Mouse (Mus musculus) frontal cortex, postnatal 14 days (tissue): ENCODE data around the gene Rad51b.

Experiments
- DNase-seq, 2 experiments: peaks; one replicate each; pipeline ENCODE4 v3.0.0; 2022; ENCODE audit warnings: low spot score in 2 of 2

Rad51b gene

DNA sequence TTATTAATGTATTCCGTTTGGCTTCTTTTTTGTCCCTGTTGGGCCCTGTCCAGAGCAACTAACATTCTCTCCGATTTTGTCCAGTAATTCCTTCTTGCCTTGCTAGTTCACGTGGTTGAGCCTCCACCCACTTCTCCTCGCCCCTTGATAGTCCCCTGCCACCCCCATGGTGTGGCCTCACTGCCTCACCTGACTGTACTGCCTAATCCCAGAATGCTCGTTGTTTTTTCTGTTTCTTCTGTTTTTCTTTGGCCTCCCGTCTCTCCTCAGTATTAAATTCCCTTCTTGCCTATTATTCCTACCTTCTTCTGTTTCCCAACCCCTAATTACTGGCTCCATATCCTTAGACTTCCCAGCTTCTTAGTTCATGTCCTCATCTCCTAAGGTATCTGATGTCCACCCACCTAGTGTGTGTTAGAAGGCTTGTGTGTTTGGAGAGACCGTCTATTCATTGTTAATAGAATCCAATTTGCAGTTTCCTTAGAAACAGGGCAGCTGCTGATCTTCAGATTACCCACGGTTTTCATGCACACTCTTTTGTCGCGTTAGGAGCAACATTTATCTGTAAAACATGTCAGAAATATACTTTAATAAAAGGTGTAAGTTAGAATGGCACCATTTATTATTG, 233.3 kb downstream of the Rad51b start:
- DNase-seq: no peak

DNA sequence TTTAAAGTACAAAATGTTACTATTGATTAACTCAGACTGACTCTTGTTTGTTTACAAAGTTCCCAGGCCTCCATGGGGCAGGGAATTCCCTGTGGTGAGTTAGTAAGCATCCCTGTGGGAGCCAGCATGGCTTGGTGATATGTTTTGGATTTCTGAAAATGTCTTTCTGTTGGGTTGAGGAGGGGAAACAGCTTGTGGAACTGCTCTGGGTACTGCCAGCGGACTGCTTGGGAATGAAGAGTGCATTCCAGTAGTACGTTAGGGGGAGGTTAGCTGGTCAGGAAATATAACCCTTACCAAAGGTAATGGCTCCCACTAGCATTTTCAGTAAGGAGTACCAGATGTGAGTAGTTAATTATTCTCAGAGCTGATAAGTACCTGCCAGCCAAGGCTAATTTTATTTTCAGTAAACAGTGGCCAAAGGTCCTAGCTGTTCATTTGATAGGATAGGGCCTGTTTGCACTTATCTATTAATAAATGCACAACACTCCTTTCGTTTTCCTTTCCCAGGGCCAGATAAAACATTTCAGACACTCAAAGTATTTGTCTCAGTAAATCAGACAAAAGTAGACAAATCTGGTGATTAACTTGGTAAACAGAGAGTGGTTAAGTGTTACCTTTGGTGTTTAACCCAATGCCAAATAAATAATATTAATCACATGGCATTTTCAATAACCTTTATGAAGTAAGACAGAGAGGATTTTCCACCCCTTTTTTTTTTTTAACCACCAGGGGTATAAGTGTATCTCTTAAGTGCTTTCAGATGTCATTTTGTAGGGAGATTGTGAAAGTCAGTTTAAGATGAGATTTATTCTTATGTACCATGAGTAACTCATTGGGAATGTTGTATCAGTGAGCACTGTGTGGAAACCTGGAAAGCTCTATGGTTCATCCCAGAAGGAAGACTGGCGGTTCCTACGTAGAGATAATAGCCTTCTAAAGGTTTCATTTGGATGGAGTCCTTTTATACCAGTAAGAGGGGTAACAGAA, 235.0 kb downstream of the Rad51b start:
- DNase-seq: no peak

- DNase-seq: no peak
These were observed 237.7 kb downstream of the Rad51b start for GRCm38 (mm10) chr12:79534778-79535177.

- no peak for DNase-seq
These were observed 238.7 kb downstream of the Rad51b start for GRCm38 (mm10) chr12:79535532-79536437.

DNA sequence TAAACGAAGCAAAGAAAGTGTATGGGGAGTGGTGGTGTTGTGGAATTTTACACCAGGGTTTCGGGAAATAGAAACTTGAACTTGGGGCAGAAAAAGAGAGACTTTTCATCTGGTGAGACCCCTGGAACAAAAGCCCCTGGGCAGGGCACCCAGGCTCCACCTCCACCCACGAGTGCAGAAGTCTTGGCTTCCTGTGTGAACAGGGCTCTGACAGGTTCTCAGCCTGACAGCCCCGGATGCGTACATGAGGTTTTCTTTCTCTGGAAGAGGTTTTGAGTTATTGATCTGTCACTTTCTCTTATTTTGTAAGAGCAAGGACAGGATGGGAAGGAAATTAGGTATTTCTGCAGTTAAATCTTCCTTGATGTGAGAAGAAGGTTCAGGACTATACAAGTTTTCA, 243.1 kb downstream of the Rad51b start:
- DNase-seq: no peak

DNA sequence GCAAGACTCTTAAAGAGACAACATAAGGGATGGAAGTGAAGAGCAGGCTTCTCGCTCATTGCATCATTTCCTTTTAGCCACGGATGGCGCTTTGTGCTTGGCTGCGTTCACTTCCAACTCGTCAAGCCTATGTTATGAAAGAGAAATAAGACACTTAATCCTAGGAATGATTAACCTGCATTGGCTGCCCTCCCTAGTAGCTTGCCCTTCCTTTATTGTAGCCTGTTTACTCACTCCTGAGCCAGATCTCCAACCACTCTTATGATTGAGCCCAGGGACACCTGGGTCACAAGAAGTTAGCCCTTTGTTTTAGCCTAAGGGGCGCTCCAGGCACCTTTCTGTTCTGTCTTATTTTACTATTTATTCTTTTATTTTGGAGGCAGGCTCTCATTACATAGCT, 244.5 kb downstream of the Rad51b start:
- no peak for DNase-seq

GRCm38 (mm10) chr12:79545063-79545462, 248.0 kb downstream of the Rad51b start:
- no peak for DNase-seq

- DNase-seq: no peak
These were observed 250.5 kb downstream of the Rad51b start for GRCm38 (mm10) chr12:79547556-79547955.

GRCm38 (mm10) chr12:79548607-79549330, 251.7 kb downstream of the Rad51b start:
- DNase-seq: no peak

DNA sequence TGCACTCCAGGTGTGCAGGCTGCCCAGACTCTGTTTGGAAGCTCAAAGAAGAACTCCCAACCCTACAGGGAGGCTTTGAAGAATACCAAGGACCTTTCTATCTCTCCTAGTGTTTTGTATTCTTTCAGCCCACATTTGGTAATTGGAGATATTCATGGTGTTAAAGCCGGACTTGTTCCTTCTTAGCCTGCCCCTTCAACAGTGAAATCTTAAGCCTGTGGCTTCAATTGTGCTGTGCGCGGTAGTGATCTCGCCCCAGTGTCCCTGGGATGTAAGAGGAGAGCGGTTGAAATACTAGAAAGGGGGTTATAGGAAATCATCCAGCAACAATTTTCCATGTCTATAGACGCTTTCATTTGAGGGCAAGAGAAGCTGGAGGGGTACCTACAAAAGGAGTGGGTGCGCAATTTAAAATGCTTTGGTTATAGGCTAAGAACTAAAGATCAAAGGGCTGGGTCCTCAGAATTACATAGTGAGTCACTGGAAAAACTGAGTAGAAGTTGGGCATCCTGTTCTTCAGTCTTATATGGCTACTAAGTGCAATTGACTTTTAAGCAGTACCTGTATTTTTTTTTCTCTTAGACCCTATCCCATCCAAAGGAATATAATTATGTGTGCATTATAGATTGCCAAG, 253.1 kb downstream of the Rad51b start:
- DNase-seq: no peak

DNA sequence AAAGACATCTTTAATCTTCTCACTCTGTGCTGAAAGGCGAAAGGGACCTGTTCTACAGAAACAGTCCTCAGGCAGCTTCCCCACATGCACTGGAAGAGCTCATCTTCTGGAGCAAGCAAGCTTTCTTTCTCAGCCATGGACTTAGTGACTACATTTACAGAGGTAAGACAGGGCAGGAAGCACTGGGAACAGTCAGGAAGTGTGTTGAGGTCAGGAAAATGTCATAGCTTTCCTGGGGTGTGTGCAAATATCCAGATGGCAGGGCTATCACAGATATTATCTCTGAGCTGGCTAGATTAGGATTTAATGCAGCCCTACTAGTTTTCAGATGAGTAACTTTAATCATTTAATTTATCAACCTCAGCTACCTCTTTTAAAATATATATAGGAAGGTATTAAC, 254.2 kb downstream of the Rad51b start:
- DNase-seq: no peak

DNA sequence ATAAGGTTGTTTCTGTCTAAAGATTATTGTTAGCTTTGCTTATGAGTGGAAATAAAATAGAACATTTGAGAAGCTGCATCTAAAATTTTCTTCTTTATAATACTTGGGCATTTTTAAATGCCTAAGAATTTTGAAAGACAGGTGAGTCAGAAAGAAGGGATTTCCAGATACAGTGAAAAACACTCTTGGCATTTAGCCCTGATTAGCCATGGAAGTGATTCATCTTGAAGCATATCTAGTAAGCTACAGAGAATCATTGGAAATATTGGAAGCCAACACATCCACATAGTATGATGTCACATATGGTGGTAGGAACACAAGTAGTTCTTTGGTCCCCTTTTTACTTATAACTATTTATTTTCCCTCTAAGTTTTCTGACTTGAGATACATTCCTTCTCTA, 256.0 kb downstream of the Rad51b start:
- DNase-seq: no peak

GRCm38 (mm10) chr12:79557904-79558303, 260.8 kb downstream of the Rad51b start:
- DNase-seq: no peak

DNA sequence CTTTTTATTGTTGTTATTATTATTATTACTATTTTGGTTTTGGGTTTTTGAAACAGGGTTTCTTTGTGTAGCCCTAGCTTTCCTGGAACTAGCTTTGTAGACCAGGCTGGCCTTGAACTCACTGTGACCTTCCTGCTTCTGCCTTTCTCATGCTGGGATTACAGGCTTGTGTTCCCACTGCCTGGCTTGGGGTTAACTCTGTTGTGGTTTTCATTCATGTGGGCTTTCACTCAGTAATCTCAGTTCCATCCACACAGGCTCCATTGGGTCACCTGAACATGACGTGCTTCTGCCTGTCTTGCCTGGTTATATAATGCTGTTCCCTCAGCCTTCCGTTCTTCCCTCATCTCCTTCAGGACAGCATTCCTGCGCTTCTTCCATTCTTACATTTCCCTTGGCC, 261.6 kb downstream of the Rad51b start:
- DNase-seq: no peak

DNA sequence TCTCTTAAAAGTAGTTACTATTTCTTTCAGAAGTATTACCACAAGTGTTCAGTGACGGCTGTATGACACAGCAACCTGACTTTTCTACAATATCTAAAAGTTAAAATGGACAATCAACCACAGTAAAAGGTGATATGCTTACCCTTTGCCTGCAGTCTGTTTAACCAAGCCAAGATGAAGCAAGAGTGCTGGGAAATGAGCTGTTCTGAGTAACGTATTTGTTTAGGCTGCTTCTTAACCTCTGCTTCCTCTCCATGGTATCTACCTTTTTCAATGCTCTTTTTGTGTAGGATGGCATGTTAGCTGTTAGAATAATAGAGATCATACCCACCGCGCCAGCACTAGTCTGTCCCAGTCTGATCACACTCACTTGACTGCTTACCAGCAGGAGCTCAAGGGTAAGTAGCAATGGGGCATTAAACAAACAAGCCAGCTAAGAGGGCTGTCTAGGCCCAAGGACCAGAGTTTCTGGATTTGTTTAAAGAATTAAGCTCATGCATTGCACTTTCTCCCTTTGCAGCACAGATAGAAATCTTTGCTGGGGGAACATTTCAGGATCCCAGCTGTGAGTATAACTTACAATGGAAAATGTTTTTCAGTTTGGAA, 262.4 kb downstream of the Rad51b start:
- DNase-seq: no peak

DNA sequence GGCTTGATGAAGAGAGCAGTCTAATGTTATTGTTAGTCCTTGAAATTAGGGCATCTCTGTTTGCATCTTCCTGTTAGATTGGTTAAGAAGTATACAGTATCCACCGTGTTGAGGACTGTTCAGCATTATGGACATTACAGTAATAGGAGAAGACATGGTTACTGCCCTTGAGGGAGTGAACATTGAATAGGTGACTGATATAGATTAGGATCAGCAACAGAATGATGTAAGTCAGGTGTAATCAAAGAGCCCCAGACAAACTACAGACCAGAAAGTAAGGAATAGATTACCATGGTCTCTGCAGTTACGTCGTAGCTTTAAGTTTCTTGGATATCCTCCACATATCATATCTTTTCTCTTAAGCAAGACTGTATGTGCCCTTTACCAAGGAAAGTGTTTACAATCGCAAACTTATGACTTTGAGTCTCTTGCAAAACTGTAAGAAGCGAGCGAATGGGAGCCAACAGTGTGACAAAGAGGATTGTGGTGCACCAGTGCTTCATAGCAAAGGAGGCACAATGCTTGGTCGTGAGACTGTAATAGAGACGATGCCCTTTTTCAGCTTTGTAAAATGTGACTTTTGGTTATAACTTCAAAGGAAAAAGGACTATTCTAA, 263.1 kb downstream of the Rad51b start:
- DNase-seq: no peak

GRCm38 (mm10) chr12:79560893-79561292, 263.8 kb downstream of the Rad51b start:
- DNase-seq: no peak

- no peak for DNase-seq
These were observed 277.3 kb downstream of the Rad51b start for GRCm38 (mm10) chr12:79574159-79575040.

DNA sequence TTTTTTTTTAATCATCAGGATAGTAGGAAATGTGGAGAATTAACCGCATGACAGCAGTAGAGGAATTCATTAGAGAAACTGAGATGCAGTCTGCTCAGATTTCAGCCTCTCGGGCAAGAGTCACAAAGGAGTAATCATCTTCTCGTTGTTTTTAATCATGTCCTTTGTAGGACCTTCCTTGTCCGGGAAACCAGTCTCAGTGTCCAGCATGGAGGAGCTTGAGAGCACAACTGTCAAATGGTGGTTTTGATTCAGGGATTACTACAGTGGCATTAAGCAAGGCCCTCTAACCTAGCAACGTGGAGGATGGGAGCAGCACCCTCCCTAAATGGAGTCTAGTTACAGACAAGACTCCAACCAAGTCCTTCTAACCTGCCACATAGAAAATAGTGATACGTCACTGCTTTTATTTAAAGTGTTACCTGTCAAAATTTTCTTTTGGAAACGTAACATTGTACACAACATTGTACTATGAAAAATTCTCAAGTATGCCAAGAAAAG, 278.0 kb downstream of the Rad51b start:
- DNase-seq: no peak
